In the genomic region with DNA sequence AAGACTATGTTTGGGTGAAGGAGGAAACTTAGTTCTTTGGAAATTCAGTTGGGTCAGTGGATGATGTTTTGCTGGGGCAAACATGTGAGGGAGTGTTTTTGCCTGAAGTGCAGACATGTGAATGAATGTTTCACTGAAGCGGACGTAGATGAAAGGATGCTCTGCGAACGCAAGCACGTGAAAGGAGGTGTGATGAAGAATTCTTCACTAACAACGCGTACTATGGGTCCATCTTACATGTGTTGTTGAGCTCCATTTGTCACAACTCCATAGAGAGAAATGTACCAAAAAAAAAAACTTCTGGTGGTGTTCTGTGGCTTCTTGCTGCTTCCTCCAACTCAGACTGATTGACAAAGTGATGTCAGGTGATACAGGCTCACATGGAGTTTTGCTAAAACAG, we compare ENCODE assay signal across 27 mouse cellular contexts.
"Had no signal": no experiment of that assay in that cellular context is flagged by ENCODE, and none has a peak within 500 bp of the region (broad histone marks: within the 10 kb centered on the region; RNA-seq: fewer than 3 reads in every experiment).

No protein-coding gene starts in this region.

- ATAC-seq: hindbrain, postnatal 0 days; intestine, embryonic 16.5 days had no signal

- H3K9ac ChIP-seq: heart, embryonic 13.5 days; heart, embryonic 15.5 days; hindbrain, embryonic 13.5 days; hindbrain, embryonic 15.5 days; kidney, embryonic 15.5 days; limb, embryonic 12.5 days; liver, embryonic 13.5 days had no signal

- H3K9me3 ChIP-seq: heart, embryonic 13.5 days; heart, embryonic 15.5 days; hindbrain, embryonic 13.5 days; hindbrain, embryonic 15.5 days; kidney, embryonic 15.5 days; limb, embryonic 10.5 days; limb, embryonic 12.5 days; liver, embryonic 13.5 days had no signal

- H3K36me3 ChIP-seq: heart, embryonic 13.5 days; heart, embryonic 15.5 days; hindbrain, embryonic 13.5 days; hindbrain, embryonic 15.5 days; kidney, embryonic 15.5 days; limb, embryonic 10.5 days; limb, embryonic 12.5 days; liver, embryonic 13.5 days had no signal

- H3K27ac ChIP-seq: gastrocnemius, adult 2 months; heart, adult 2 months; heart, embryonic 13.5 days; heart, embryonic 15.5 days; hindbrain, embryonic 13.5 days; hindbrain, embryonic 15.5 days; hindbrain, postnatal 0 days; kidney, embryonic 15.5 days; kidney, postnatal 0 days; layer of hippocampus, adult 2 months; left cerebral cortex, adult 2 months; limb, embryonic 10.5 days; limb, embryonic 12.5 days; liver, embryonic 13.5 days had no signal

- H3K4me1 ChIP-seq: heart, embryonic 13.5 days; heart, embryonic 15.5 days; limb, embryonic 10.5 days; limb, embryonic 12.5 days; liver, embryonic 13.5 days had no signal

- H3K4me2 ChIP-seq: heart, embryonic 11.5 days; heart, embryonic 13.5 days; heart, embryonic 15.5 days; hindbrain, embryonic 13.5 days; hindbrain, embryonic 15.5 days; kidney, embryonic 15.5 days; limb, embryonic 12.5 days; liver, embryonic 11.5 days; liver, embryonic 13.5 days had no signal

- DNase-seq: gastrocnemius, adult 2 months; gastrocnemius, postnatal 10 days; gastrocnemius, postnatal 36 days; heart, adult 2 months; heart, postnatal 14 days; heart, postnatal 36 days; kidney, adult 11 months; kidney, adult 2 months; kidney, adult 9 months; kidney, postnatal 25 days; kidney, postnatal 4 days; liver; liver, embryonic 13.5 days had no signal

- H3K27me3 ChIP-seq: heart, embryonic 13.5 days; heart, embryonic 15.5 days; hindbrain, embryonic 13.5 days; hindbrain, embryonic 15.5 days; kidney, embryonic 15.5 days; limb, embryonic 12.5 days had no signal

- H3K4me3 ChIP-seq: gastrocnemius, adult 2 months; heart, adult 2 months; heart, embryonic 13.5 days; heart, embryonic 15.5 days; hindbrain, embryonic 13.5 days; hindbrain, embryonic 15.5 days; kidney, embryonic 15.5 days; layer of hippocampus, adult 2 months; left cerebral cortex, adult 2 months; limb, embryonic 10.5 days; limb, embryonic 12.5 days; liver, embryonic 13.5 days had no signal
